Mouse (Mus musculus) erythroblast, embryonic 14.5 days (primary cell): ENCODE measurements around the gene Rhobtb1.

Experiments
- GATA1 ChIP-seq: IDR thresholded peaks from 2 replicates; pipeline ENCODE4 v1.6.1; 2012; ENCODE audit warnings: low read length, inconsistent platforms, mixed read lengths
- TAL1 ChIP-seq: IDR thresholded peaks from 3 replicates; pipeline ENCODE4 v1.6.1; 2012; ENCODE audit warnings: low read length, inconsistent platforms, mixed read lengths

- no peak for TF ChIP-seq TAL1
- TF ChIP-seq GATA1, result no peak
Measured at GRCm38 (mm10) chr10:69210659-69211058, 59.4 kb downstream of the Rhobtb1 start.
